Mouse (Mus musculus) liver, adult 2 months (tissue): ENCODE results near the gene Pdia6.

ENCODE experiments used
- CTCF ChIP-seq: fragments of 200-500 bp; IDR thresholded peaks from 2 replicates; pipeline ENCODE4 v1.5.1; 2011; ENCODE audit warnings: low read depth, low read length, control low read depth
- POLR2A ChIP-seq: fragments of 200-500 bp; IDR thresholded peaks from 2 replicates; pipeline ENCODE4 v1.6.1; 2011; ENCODE audit warnings: low read length, control low read depth; ENCODE audit not compliant: insufficient read depth; ENCODE audit errors: extremely low read depth

- no peak for TF ChIP-seq CTCF
- TF ChIP-seq POLR2A = no peak
These were observed 38.4 kb upstream of the Pdia6 start for GRCm38 (mm10) chr12:17227903-17228302.
